Mouse (Mus musculus): ENCODE data around the gene Ubash3a. TPM values are rescaled to one million over a fixed set of nuclear protein-coding genes. Genes with fewer than 3 reads are reported as not detected.
"Not testable (repeated sequence)": the region's sequence is repeated elsewhere in the genome, so short reads cannot be mapped to it uniquely, and the experiment has no call there.

Ubash3a gene
- total RNA-seq, 2 experiments from 2014 or later: 0.54 TPM; not detected in 1

- no peak for DNase-seq
Measured at GRCm38 (mm10) chr17:31261352-31261751, 53.7 kb downstream of the Ubash3a start.

- DNase-seq: no peak
Measured at GRCm38 (mm10) chr17:31262715-31263114, 55.0 kb downstream of the Ubash3a start.

GRCm38 (mm10) chr17:31263770-31264169, 56.1 kb downstream of the Ubash3a start:
- DNase-seq: no peak

- no peak for DNase-seq
Measured at GRCm38 (mm10) chr17:31264372-31264771, 56.7 kb downstream of the Ubash3a start.

GRCm38 (mm10) chr17:31265171-31265572, 57.5 kb downstream of the Ubash3a start:
- no peak for DNase-seq

GRCm38 (mm10) chr17:31265831-31266230, 58.2 kb downstream of the Ubash3a start:
- DNase-seq: no peak

GRCm38 (mm10) chr17:31266321-31266950, 58.8 kb downstream of the Ubash3a start:
- no peak for DNase-seq

- DNase-seq: no peak
Measured at GRCm38 (mm10) chr17:31267138-31267537, 59.5 kb downstream of the Ubash3a start.

- no peak for DNase-seq
Measured at GRCm38 (mm10) chr17:31267603-31268002, 59.9 kb downstream of the Ubash3a start.

GRCm38 (mm10) chr17:31268016-31268415, 60.3 kb downstream of the Ubash3a start:
- no peak for DNase-seq

GRCm38 (mm10) chr17:31269761-31270160, 62.1 kb downstream of the Ubash3a start:
- DNase-seq: no peak

GRCm38 (mm10) chr17:31270246-31270645, 62.6 kb downstream of the Ubash3a start:
- DNase-seq: no peak

- DNase-seq: not testable (repeated sequence)
Measured at GRCm38 (mm10) chr17:31270736-31271135, 63.1 kb downstream of the Ubash3a start.

GRCm38 (mm10) chr17:31271136-31271851, 63.6 kb downstream of the Ubash3a start:
- DNase-seq: no peak

- DNase-seq: no peak
Measured at GRCm38 (mm10) chr17:31272416-31273165, 64.9 kb downstream of the Ubash3a start.

- DNase-seq: no peak
Measured at GRCm38 (mm10) chr17:31273631-31274030, 66.0 kb downstream of the Ubash3a start.

GRCm38 (mm10) chr17:31275181-31275580, 67.5 kb downstream of the Ubash3a start:
- DNase-seq: no peak

- DNase-seq: no peak
Measured at GRCm38 (mm10) chr17:31276207-31276921, 68.7 kb downstream of the Ubash3a start.

- DNase-seq: peak; percentile 98 to 100
Measured at GRCm38 (mm10) chr17:31276922-31277918, 69.5 kb downstream of the Ubash3a start, which contains the start of gene Rsph1. TSS of gene Rsph1 (minus strand) at chr17:31277383.

GRCm38 (mm10) chr17:31277931-31278330, 70.3 kb downstream of the Ubash3a start:
- no peak for DNase-seq

GRCm38 (mm10) chr17:31279541-31279940, 71.9 kb downstream of the Ubash3a start:
- no peak for DNase-seq

Data from heart, adult 18-20 months (tissue).